Mouse (Mus musculus) liver, embryonic 13.5 days (tissue): ENCODE measurements around the gene Gm12166. TPM values are rescaled to one million over a fixed set of nuclear protein-coding genes. Genes with fewer than 3 reads are reported as not detected.

Source experiments
- ATAC-seq: fragments of 200-750 bp; cut with Nextera tagmentation; 2 replicates; pipeline ENCODE4 v1.8.0; 2017; ENCODE audit warnings: low read depth, mild to moderate bottlenecking, moderate number of reproducible peaks, moderate library complexity
- DNase-seq: peaks from one replicate; pipeline ENCODE4 v3.0.0; 2022
- H3K27ac ChIP-seq: fragments of 300-500 bp; sonication (generic); 2 replicates; pipeline ENCODE4 v1.5.1; 2015; ENCODE audit warnings: moderate library complexity, mild to moderate bottlenecking, inconsistent platforms
- H3K27me3 ChIP-seq: fragments of 300-500 bp; sonication (generic); 2 replicates; pipeline ENCODE4 v1.6.1; 2015; ENCODE audit warnings: mild to moderate bottlenecking, inconsistent platforms
- H3K36me3 ChIP-seq: fragments of 300-500 bp; sonication (generic); 2 replicates; pipeline ENCODE4 v1.6.1; 2015; ENCODE audit warnings: mild to moderate bottlenecking, inconsistent platforms
- H3K4me1 ChIP-seq: fragments of 300-500 bp; sonication (generic); replicated peaks from 2 replicates; pipeline ENCODE4 v1.6.1; 2015; ENCODE audit warnings: inconsistent platforms
- H3K4me2 ChIP-seq: fragments of 300-500 bp; sonication (generic); 2 replicates; pipeline ENCODE4 v1.6.1; 2015; ENCODE audit warnings: inconsistent platforms, mild to moderate bottlenecking, moderate library complexity
- H3K4me3 ChIP-seq: fragments of 300-500 bp; sonication (generic); replicated peaks from 2 replicates; pipeline ENCODE4 v1.5.1; 2015; ENCODE audit warnings: mild to moderate bottlenecking, inconsistent platforms
- H3K9ac ChIP-seq: fragments of 300-500 bp; sonication (generic); 2 replicates; pipeline ENCODE4 v1.6.1; 2015; ENCODE audit warnings: mild to moderate bottlenecking, inconsistent platforms
- H3K9me3 ChIP-seq: fragments of 300-500 bp; sonication (generic); replicated peaks from 2 replicates; pipeline ENCODE4 v1.6.1; 2016; ENCODE audit warnings: inconsistent platforms
- WGBS: fragments of 180-500 bp; shearing (Covaris S2); methylation state at CpG from one replicate; pipeline ENCODE4 v1.1.7; 2015; ENCODE audit not compliant: insufficient replicate concordance; 5-methylcytosine and 5-hydroxymethylcytosine counted together
- polyA plus RNA-seq: library from polyadenylated mRNA; unstranded; fragments of >200 nt; fragmentation: Nextera tagmentation; extraction: Ambion mirVana; gene quantifications from 2 replicates; pipeline ENCODE4 v1.2.1, GENCODE M21; 2015

Gm12166 gene
- polyA plus RNA-seq, 1 experiment from 2014 or later: 3.3 TPM

GRCm38 (mm10) chr11:46047264-46047663, 4.9 kb downstream of the Gm12166 start:
- WGBS: 81% methylated on average over 3 of the region's 3 CpGs
- Histone ChIP-seq H3K9me3 (no peaks in the 10 kb centered on the region), H3K4me1 (no peaks in the 10 kb centered on the region), H3K27me3 (peaks cover 3% of the 10 kb centered on the region; the same call in 1 of the 2 replicates), H3K27ac (no peak overlapping the region), H3K4me3 (no peak overlapping the region), H3K4me2 (no peak overlapping the region), H3K9ac (no peak overlapping the region), H3K36me3 (no peaks in the 10 kb centered on the region)
- DNase-seq: no peak
- no peak for ATAC-seq

GRCm38 (mm10) chr11:46044781-46045180, 7.3 kb downstream of the Gm12166 start:
- ATAC-seq: no peak
- Histone ChIP-seq H3K4me1 (no peaks in the 10 kb centered on the region), H3K4me3 (no peak overlapping the region), H3K4me2 (no peak overlapping the region), H3K27ac (no peak overlapping the region), H3K36me3 (no peaks in the 10 kb centered on the region), H3K9me3 (no peaks in the 10 kb centered on the region), H3K27me3 (no peaks in the 10 kb centered on the region), H3K9ac (no peak overlapping the region)
- 78% methylated on average over 5 of the region's 5 CpGs for WGBS
- no peak for DNase-seq

- WGBS: 63% methylated on average over 12 of the region's 12 CpGs
- Histone ChIP-seq H3K4me1 (no peaks in the 10 kb centered on the region), H3K36me3 (no peaks in the 10 kb centered on the region), H3K9me3 (no peaks in the 10 kb centered on the region), H3K4me3 (no peak overlapping the region), H3K27me3 (no peaks in the 10 kb centered on the region), H3K4me2 (no peak overlapping the region), H3K27ac (no peak overlapping the region), H3K9ac (no peak overlapping the region)
- DNase-seq (no peak), ATAC-seq (no peak)
Observed at GRCm38 (mm10) chr11:46041607-46042267, 10.4 kb downstream of the Gm12166 start.

- ATAC-seq: no peak
- H3K9ac ChIP-seq: no peak overlapping the region
- H3K36me3 ChIP-seq: no peaks in the 10 kb centered on the region
- no peaks in the 10 kb centered on the region for H3K9me3 ChIP-seq
- H3K4me1 ChIP-seq: no peaks in the 10 kb centered on the region
- H3K4me2 ChIP-seq: no peak overlapping the region
- no peak for DNase-seq
- H3K27me3 ChIP-seq: no peaks in the 10 kb centered on the region
- no peak overlapping the region for H3K27ac ChIP-seq
- 57% methylated on average over 9 of the region's 9 CpGs for WGBS
- no peak overlapping the region for H3K4me3 ChIP-seq
Observed at GRCm38 (mm10) chr11:46040841-46041556, 11.1 kb downstream of the Gm12166 start.

GRCm38 (mm10) chr11:46039335-46039734, 12.8 kb downstream of the Gm12166 start:
- ATAC-seq: no peak

GRCm38 (mm10) chr11:46038901-46039300, 13.2 kb downstream of the Gm12166 start:
- no peak for ATAC-seq
- no peak overlapping the region for H3K27ac ChIP-seq
- H3K4me2 ChIP-seq: no peak overlapping the region

More at GRCm38 (mm10) chr11:46039335-46039734, 12.8 kb downstream of the Gm12166 start:
- H3K4me1 ChIP-seq: no peaks in the 10 kb centered on the region
- H3K36me3 ChIP-seq: no peaks in the 10 kb centered on the region
- H3K9ac ChIP-seq: no peak overlapping the region
- no peak overlapping the region for H3K27ac ChIP-seq
- no peak overlapping the region for H3K4me3 ChIP-seq
- DNase-seq: no peak
- H3K9me3 ChIP-seq: no peaks in the 10 kb centered on the region
- 39% methylated on average over 11 of the region's 11 CpGs for WGBS
- no peaks in the 10 kb centered on the region for H3K27me3 ChIP-seq
- no peak overlapping the region for H3K4me2 ChIP-seq

GRCm38 (mm10) chr11:46036374-46036773, 15.7 kb downstream of the Gm12166 start:
- no peak overlapping the region for H3K27ac ChIP-seq
- H3K27me3 ChIP-seq: no peaks in the 10 kb centered on the region
- WGBS: 77% methylated on average over 10 of the region's 10 CpGs
- H3K4me1 ChIP-seq: no peaks in the 10 kb centered on the region
- DNase-seq: no peak
- no peak overlapping the region for H3K4me2 ChIP-seq
- H3K36me3 ChIP-seq: no peaks in the 10 kb centered on the region
- ATAC-seq: no peak
- H3K9ac ChIP-seq: no peak overlapping the region
- H3K9me3 ChIP-seq: no peaks in the 10 kb centered on the region
- no peak overlapping the region for H3K4me3 ChIP-seq

More at GRCm38 (mm10) chr11:46038901-46039300, 13.2 kb downstream of the Gm12166 start:
- WGBS: 64% methylated on average over 15 of the region's 15 CpGs
- no peaks in the 10 kb centered on the region for H3K4me1 ChIP-seq
- no peak for DNase-seq
- no peaks in the 10 kb centered on the region for H3K9me3 ChIP-seq
- H3K4me3 ChIP-seq: no peak overlapping the region
- no peak overlapping the region for H3K9ac ChIP-seq
- no peaks in the 10 kb centered on the region for H3K36me3 ChIP-seq
- no peaks in the 10 kb centered on the region for H3K27me3 ChIP-seq

- ATAC-seq (no peak), DNase-seq (no peak)
- H3K9ac ChIP-seq: no peak overlapping the region
- no peak overlapping the region for H3K4me2 ChIP-seq
- H3K9me3 ChIP-seq: no peaks in the 10 kb centered on the region
- H3K36me3 ChIP-seq: no peaks in the 10 kb centered on the region
- 71% methylated on average over 7 of the region's 7 CpGs for WGBS
- H3K27ac ChIP-seq: no peak overlapping the region
- no peaks in the 10 kb centered on the region for H3K27me3 ChIP-seq
- 0 out of 2 replicates have a peak, but pooled peaks cover 4% of the 10 kb centered on the region for H3K4me1 ChIP-seq
- no peak overlapping the region for H3K4me3 ChIP-seq
Observed at GRCm38 (mm10) chr11:46032956-46033355, 19.2 kb downstream of the Gm12166 start.

- H3K9ac ChIP-seq: no peak overlapping the region
- H3K36me3 ChIP-seq: no peaks in the 10 kb centered on the region
- H3K4me1 ChIP-seq: 0 out of 2 replicates have a peak, but pooled peaks cover 4% of the 10 kb centered on the region
- H3K4me2 ChIP-seq: no peak overlapping the region
- no peak for ATAC-seq
- no peak for DNase-seq
- H3K4me3 ChIP-seq: no peak overlapping the region
- no peaks in the 10 kb centered on the region for H3K9me3 ChIP-seq
- no peak overlapping the region for H3K27ac ChIP-seq
- 33% methylated on average over 3 of the region's 3 CpGs for WGBS
- H3K27me3 ChIP-seq: no peaks in the 10 kb centered on the region
Observed at GRCm38 (mm10) chr11:46031470-46031869, 20.7 kb downstream of the Gm12166 start.

GRCm38 (mm10) chr11:46030026-46030425, 22.1 kb downstream of the Gm12166 start:
- DNase-seq (no peak), ATAC-seq (no peak)
- H3K9me3 ChIP-seq: no peaks in the 10 kb centered on the region
- H3K4me1 ChIP-seq: 0 out of 2 replicates have a peak, but pooled peaks cover 4% of the 10 kb centered on the region
- 57% methylated on average over 2 of the region's 2 CpGs for WGBS
- H3K4me3 ChIP-seq: no peak overlapping the region
- H3K9ac ChIP-seq: no peak overlapping the region
- H3K4me2 ChIP-seq: no peak overlapping the region
- H3K27ac ChIP-seq: no peak overlapping the region
- H3K27me3 ChIP-seq: no peaks in the 10 kb centered on the region
- no peaks in the 10 kb centered on the region for H3K36me3 ChIP-seq

- no peak overlapping the region for H3K9ac ChIP-seq
- no peaks in the 10 kb centered on the region for H3K36me3 ChIP-seq
- no peak for ATAC-seq
- H3K27me3 ChIP-seq: no peaks in the 10 kb centered on the region
- 71% methylated on average over 2 of the region's 2 CpGs for WGBS
- H3K9me3 ChIP-seq: no peaks in the 10 kb centered on the region
- H3K4me2 ChIP-seq: no peak overlapping the region
- no peak for DNase-seq
- no peak overlapping the region for H3K4me3 ChIP-seq
- H3K27ac ChIP-seq: no peak overlapping the region
- H3K4me1 ChIP-seq: 0 out of 2 replicates have a peak, but pooled peaks cover 4% of the 10 kb centered on the region
Observed at GRCm38 (mm10) chr11:46029485-46029884, 22.6 kb downstream of the Gm12166 start.
